Mouse (Mus musculus) layer of hippocampus, adult 8-10 months (tissue): Measurements from ENCODE around the gene Zfhx3. TPM values are rescaled to one million over a fixed set of nuclear protein-coding genes. Genes with fewer than 3 reads are reported as not detected.

Experiments
- DNase-seq, 2 experiments: peaks; one replicate each; pipeline ENCODE4 v3.0.0; 2022; ENCODE audit warnings: low spot score in 2 of 2
- total RNA-seq, 4 experiments: library from RNA; stranded (reverse); gene quantifications; 2 replicates each; pipeline ENCODE4 v1.2.4; 2022

Gene Zfhx3
- total RNA-seq, 4 experiments from 2014 or later: 4.5 to 7.6 (median 6.7) TPM

GRCm38 (mm10) chr8:108537686-108538551 lies 595.5 kb downstream of the Zfhx3 start:
- DNase-seq: no peak

GRCm38 (mm10) chr8:108538929-108539555 lies 596.6 kb downstream of the Zfhx3 start:
- DNase-seq: no peak

- no peak for DNase-seq
Observed at GRCm38 (mm10) chr8:108552518-108552917, 610.1 kb downstream of the Zfhx3 start.

- DNase-seq: no peak
Observed at GRCm38 (mm10) chr8:108553808-108554577, 611.5 kb downstream of the Zfhx3 start.

GRCm38 (mm10) chr8:108554578-108555245 lies 612.3 kb downstream of the Zfhx3 start:
- no peak for DNase-seq

- DNase-seq: no peak
Observed at GRCm38 (mm10) chr8:108563420-108563819, 621.0 kb downstream of the Zfhx3 start.

GRCm38 (mm10) chr8:108563934-108564564 lies 621.6 kb downstream of the Zfhx3 start:
- DNase-seq: no peak

GRCm38 (mm10) chr8:108566035-108566434 lies 623.6 kb downstream of the Zfhx3 start:
- DNase-seq: peak in 1 of 2 experiments; percentile 8

GRCm38 (mm10) chr8:108573295-108574017 lies 631.0 kb downstream of the Zfhx3 start:
- no peak for DNase-seq

- peak; percentile 4 to 8 for DNase-seq
Observed at GRCm38 (mm10) chr8:108574101-108574500, 631.7 kb downstream of the Zfhx3 start.

- DNase-seq: no peak
Observed at GRCm38 (mm10) chr8:108577571-108577970, 635.1 kb downstream of the Zfhx3 start.

GRCm38 (mm10) chr8:108578388-108578787 lies 635.9 kb downstream of the Zfhx3 start:
- DNase-seq: no peak

- no peak for DNase-seq
Observed at GRCm38 (mm10) chr8:108579808-108580207, 637.4 kb downstream of the Zfhx3 start.

GRCm38 (mm10) chr8:108580364-108580763 lies 637.9 kb downstream of the Zfhx3 start:
- DNase-seq: no peak

GRCm38 (mm10) chr8:108581557-108581956 lies 639.1 kb downstream of the Zfhx3 start:
- no peak for DNase-seq

GRCm38 (mm10) chr8:108582251-108582650 lies 639.8 kb downstream of the Zfhx3 start:
- no peak for DNase-seq

- DNase-seq: no peak
Observed at GRCm38 (mm10) chr8:108583261-108583660, 640.8 kb downstream of the Zfhx3 start.

GRCm38 (mm10) chr8:108583867-108584661 lies 641.6 kb downstream of the Zfhx3 start:
- no peak for DNase-seq

GRCm38 (mm10) chr8:108584662-108584978 lies 642.2 kb downstream of the Zfhx3 start:
- DNase-seq: no peak
